Mouse (Mus musculus) forebrain, postnatal 0 days (tissue): ENCODE data around the gene Nr2e3. TPM values are rescaled to one million over a fixed set of nuclear protein-coding genes. Genes with fewer than 3 reads are reported as not detected.
A peak's percentile ranks its signal among the peaks of the same experiment; 100 is the strongest.

ENCODE experiments used
- ATAC-seq: fragments of 200-750 bp; cut with Nextera tagmentation; 2 replicates; pipeline ENCODE4 v1.8.0; 2017; ENCODE audit warnings: mild to moderate bottlenecking, moderate library complexity
- DNase-seq: peaks from one replicate; pipeline ENCODE4 v3.0.0-alpha.2; 2015
- H3K27ac ChIP-seq: fragments of 300-500 bp; sonication (generic); 2 replicates; pipeline ENCODE4 v1.5.1; 2014; ENCODE audit warnings: low read depth, mild to moderate bottlenecking, antibody characterized with exemption, low read length, moderate library complexity, mixed read lengths
- H3K27me3 ChIP-seq: fragments of 300-500 bp; sonication (generic); 2 replicates; pipeline ENCODE4 v1.6.1; 2014; ENCODE audit warnings: mild to moderate bottlenecking, low read length, mixed read lengths; ENCODE audit not compliant: insufficient read depth
- H3K36me3 ChIP-seq: fragments of 300-500 bp; sonication (generic); 2 replicates; pipeline ENCODE4 v1.6.1; 2014; ENCODE audit warnings: mild to moderate bottlenecking, moderate library complexity; ENCODE audit not compliant: insufficient read depth
- H3K4me1 ChIP-seq: fragments of 300-500 bp; sonication (generic); 2 replicates; pipeline ENCODE4 v1.6.1; 2014; ENCODE audit warnings: antibody characterized with exemption; ENCODE audit not compliant: insufficient read depth
- H3K4me2 ChIP-seq: fragments of 300-500 bp; sonication (generic); 2 replicates; pipeline ENCODE4 v1.6.1; 2014; ENCODE audit warnings: low read depth, mild to moderate bottlenecking, moderate library complexity
- H3K4me3 ChIP-seq: fragments of 300-500 bp; sonication (generic); 2 replicates; pipeline ENCODE4 v1.5.1; 2014; ENCODE audit warnings: low read depth, low read length, mixed read lengths
- H3K9ac ChIP-seq: fragments of 300-500 bp; sonication (generic); 2 replicates; pipeline ENCODE4 v1.6.1; 2014; ENCODE audit warnings: mild to moderate bottlenecking
- H3K9me3 ChIP-seq: fragments of 300-500 bp; sonication (generic); 2 replicates; pipeline ENCODE4 v1.6.1; 2016; ENCODE audit warnings: low read length
- CTCF ChIP-seq: sonication (generic); IDR thresholded peaks from 2 replicates; pipeline ENCODE4 v1.5.1; 2016; ENCODE audit warnings: antibody characterized with exemption, control low read depth, low read depth
- WGBS: fragments of 180-500 bp; shearing (Covaris S2); extraction: QIAGEN DNeasy Blood & Tissue Kit; methylation state at CpG from one replicate; pipeline ENCODE4 v1.1.7; 2014; 5-methylcytosine and 5-hydroxymethylcytosine counted together
- polyA plus RNA-seq: library from polyadenylated mRNA; unstranded; fragments of >200 nt; fragmentation: Nextera tagmentation; extraction: Ambion mirVana; gene quantifications from 2 replicates; pipeline ENCODE4 v1.2.1, GENCODE M21; 2015
- total RNA-seq: library from RNA; depleted of rRNA; stranded (reverse); fragments of >200 nt; gene quantifications from 2 replicates; pipeline ENCODE4 v1.2.3, GENCODE M21; 2014; rRNA removed

Nr2e3 gene
- total RNA-seq (0.14 TPM in 1 of 2 replicates, not detected in the other), polyA plus RNA-seq (not detected in 2 replicates)

DNA sequence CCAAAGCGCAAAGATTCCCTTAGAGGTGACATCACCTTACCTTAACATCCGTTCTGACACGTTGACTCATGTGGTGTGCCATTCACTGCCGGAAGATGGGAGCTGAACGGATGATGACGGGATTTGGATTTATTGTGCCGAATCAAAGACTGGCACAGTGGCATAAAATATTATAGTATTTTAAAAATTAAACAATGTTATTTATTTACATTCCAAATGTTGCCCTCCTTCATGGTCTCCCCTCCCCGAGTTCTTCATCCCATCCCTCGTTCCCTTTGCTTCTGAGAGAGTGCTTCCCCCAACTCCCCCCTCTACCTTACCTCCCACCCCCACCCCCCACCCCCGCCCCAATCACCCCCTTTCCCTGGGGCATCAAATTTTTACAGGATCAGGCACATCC is at the start of gene Nr2e3:
Gene Nr2e3, minus strand, starts transcription at position 101 of the 400 bp plus-strand sequence.
- H3K9me3 ChIP-seq: no peaks in the 10 kb centered on the region
- no peak for TF ChIP-seq CTCF
- no peak within 1 kb of the TSS for H3K9ac ChIP-seq
- no peaks in the 10 kb centered on the region for H3K27me3 ChIP-seq
- no peak for ATAC-seq
- DNase-seq: no peak
- H3K27ac ChIP-seq: no peak within 1 kb of the TSS
- 90% methylated on average over 10 of the region's 10 CpGs for WGBS
- H3K4me2 ChIP-seq: no peak within 1 kb of the TSS
- no peaks in the 10 kb centered on the region for H3K4me1 ChIP-seq
- no peak within 1 kb of the TSS for H3K4me3 ChIP-seq
- H3K36me3 ChIP-seq: no peaks in the 10 kb centered on the region

DNA sequence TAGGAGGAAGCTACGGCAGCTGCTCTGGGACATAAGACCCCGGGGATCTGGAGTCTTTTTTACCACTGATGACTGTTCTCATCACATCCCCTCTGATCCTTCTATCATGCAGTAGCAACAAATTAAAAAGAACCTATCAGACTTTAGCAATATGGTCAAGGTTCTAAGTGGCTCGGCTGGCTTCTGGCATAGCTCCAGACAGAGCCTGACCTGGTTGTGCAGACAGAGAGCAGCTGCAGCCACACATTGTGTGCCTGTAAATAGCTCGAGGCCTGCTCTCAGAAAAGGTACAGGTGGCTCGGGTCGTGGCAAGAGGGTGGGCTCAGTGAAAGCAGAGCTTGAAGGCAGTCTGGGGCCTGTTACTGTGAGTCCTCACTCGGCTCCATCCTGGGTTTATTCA is 48.5 kb upstream of the Nr2e3 start:
- Histone ChIP-seq H3K4me3 (no peak overlapping the region), H3K27me3 (no peaks in the 10 kb centered on the region), H3K9me3 (no peaks in the 10 kb centered on the region), H3K27ac (no peak overlapping the region), H3K4me1 (no peaks in the 10 kb centered on the region), H3K9ac (no peak overlapping the region), H3K36me3 (no peaks in the 10 kb centered on the region), H3K4me2 (no peak overlapping the region)
- 56% methylated on average over 7 of the region's 7 CpGs for WGBS
- ATAC-seq (no peak), DNase-seq (no peak)
- TF ChIP-seq CTCF: no peak

GRCm38 (mm10) chr9:60002323-60002722 is 41.9 kb upstream of the Nr2e3 start:
- Histone ChIP-seq H3K4me2 (no peak overlapping the region), H3K4me1 (no peaks in the 10 kb centered on the region), H3K9me3 (no peaks in the 10 kb centered on the region), H3K36me3 (no peaks in the 10 kb centered on the region), H3K27ac (no peak overlapping the region), H3K9ac (no peak overlapping the region), H3K27me3 (no peaks in the 10 kb centered on the region), H3K4me3 (no peak overlapping the region)
- 49% methylated on average over 8 of the region's 8 CpGs for WGBS
- no peak for TF ChIP-seq CTCF
- no peak for DNase-seq
- ATAC-seq: no peak

DNA sequence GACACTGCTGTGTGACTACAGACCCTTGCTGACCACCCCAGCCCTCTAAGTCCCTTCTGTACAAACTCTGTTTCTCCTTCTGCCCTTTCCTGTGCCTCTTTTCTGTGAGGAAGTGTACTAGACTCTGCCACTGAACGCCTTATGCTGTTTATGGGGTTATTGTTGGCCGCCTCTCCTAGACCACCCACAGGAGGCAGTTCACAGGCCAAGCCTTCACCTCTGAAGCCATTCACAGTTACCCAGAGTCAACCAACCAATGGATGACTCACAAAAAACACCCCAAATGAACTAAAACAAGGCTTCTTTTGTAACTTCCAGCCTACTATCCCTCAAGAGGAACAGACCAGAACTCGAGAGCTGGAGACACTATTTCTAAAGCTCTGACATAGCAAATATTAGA is 41.0 kb upstream of the Nr2e3 start:
- Histone ChIP-seq H3K4me2 (no peak overlapping the region), H3K4me3 (no peak overlapping the region), H3K9me3 (no peaks in the 10 kb centered on the region), H3K27me3 (no peaks in the 10 kb centered on the region), H3K27ac (no peak overlapping the region), H3K4me1 (no peaks in the 10 kb centered on the region), H3K36me3 (no peaks in the 10 kb centered on the region), H3K9ac (no peak overlapping the region)
- ATAC-seq (no peak), DNase-seq (no peak)
- WGBS: 70% methylated on average over 3 of the region's 3 CpGs
- no peak for TF ChIP-seq CTCF

DNA sequence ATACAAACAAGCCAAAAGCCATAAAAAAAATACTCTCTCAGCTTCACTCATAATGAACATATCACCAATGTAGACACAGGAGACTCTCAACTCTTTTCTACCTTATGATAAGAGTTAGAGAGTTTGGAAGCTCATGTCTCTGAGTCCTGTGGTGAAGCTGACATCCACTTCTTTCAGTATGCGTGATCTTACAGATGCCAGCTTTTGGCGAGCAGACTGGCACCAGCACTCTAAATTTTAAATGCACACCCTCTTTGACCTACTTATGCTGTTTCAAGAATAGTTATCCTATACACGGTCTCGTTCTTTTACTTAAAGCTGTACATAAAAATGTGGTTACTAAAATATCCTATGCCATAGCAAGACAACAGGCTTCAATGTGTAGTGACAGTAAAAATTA is 37.3 kb upstream of the Nr2e3 start:
- WGBS: 65% methylated on average over 4 of the region's 4 CpGs
- Histone ChIP-seq H3K9ac (no peak overlapping the region), H3K4me3 (no peak overlapping the region), H3K27ac (no peak overlapping the region), H3K36me3 (no peaks in the 10 kb centered on the region), H3K4me1 (no peaks in the 10 kb centered on the region), H3K4me2 (no peak overlapping the region), H3K9me3 (no peaks in the 10 kb centered on the region), H3K27me3 (no peaks in the 10 kb centered on the region)
- ATAC-seq (peak; percentile 23), DNase-seq (no peak)
- no peak for TF ChIP-seq CTCF

DNA sequence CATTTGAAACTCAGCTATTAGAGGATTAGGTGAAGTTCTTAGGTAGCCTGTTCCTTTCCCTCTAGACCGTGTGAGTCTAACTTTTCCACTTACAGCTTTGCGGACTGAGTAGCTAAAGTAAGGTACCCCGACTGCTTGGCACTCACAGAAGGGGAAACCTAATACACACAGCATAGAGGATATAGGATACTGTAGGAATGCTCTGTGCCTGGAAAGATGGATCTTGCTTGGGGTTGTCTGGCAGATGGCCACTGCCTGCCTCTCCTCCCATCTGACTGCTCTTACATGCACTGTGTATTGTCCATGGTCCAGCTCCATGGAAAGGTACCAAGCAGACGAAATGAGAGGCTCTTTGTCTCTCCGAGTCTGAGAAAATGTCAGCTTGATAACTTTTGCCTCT is 30.9 kb upstream of the Nr2e3 start:
- DNase-seq (no peak), ATAC-seq (no peak)
- Histone ChIP-seq H3K4me2 (no peak overlapping the region), H3K27me3 (no peaks in the 10 kb centered on the region), H3K4me3 (no peak overlapping the region), H3K4me1 (no peaks in the 10 kb centered on the region), H3K27ac (no peak overlapping the region), H3K9me3 (no peaks in the 10 kb centered on the region), H3K9ac (no peak overlapping the region), H3K36me3 (no peaks in the 10 kb centered on the region)
- TF ChIP-seq CTCF: no peak
- WGBS: 78% methylated on average over 5 of the region's 5 CpGs

- peak; percentile 86 for DNase-seq
- Histone ChIP-seq H3K9me3 (no peaks in the 10 kb centered on the region), H3K9ac (no peak overlapping the region), H3K27ac (no peak overlapping the region), H3K36me3 (no peaks in the 10 kb centered on the region), H3K27me3 (no peaks in the 10 kb centered on the region), H3K4me3 (no peak overlapping the region), H3K4me2 (no peak overlapping the region), H3K4me1 (no peaks in the 10 kb centered on the region)
- TF ChIP-seq CTCF: peak; percentile 85
- ATAC-seq: no peak
- WGBS: 2% methylated on average over 1 of the region's 1 CpGs
These were observed 29.4 kb upstream of the Nr2e3 start for GRCm38 (mm10) chr9:59989864-59990263.
